Mouse (Mus musculus) CD4-positive naive resting alpha-beta T cell, adult 57 days (primary cell): ENCODE data around the gene Cenpk. TPM values are rescaled to one million over a fixed set of nuclear protein-coding genes. Genes with fewer than 3 reads are reported as not detected.

Experiments used
- total RNA-seq: library from RNA; stranded (reverse); gene quantifications from one replicate; pipeline ENCODE4 v1.2.4, GENCODE M21; 2023

Cenpk gene
- 1.7 TPM for total RNA-seq

DNA sequence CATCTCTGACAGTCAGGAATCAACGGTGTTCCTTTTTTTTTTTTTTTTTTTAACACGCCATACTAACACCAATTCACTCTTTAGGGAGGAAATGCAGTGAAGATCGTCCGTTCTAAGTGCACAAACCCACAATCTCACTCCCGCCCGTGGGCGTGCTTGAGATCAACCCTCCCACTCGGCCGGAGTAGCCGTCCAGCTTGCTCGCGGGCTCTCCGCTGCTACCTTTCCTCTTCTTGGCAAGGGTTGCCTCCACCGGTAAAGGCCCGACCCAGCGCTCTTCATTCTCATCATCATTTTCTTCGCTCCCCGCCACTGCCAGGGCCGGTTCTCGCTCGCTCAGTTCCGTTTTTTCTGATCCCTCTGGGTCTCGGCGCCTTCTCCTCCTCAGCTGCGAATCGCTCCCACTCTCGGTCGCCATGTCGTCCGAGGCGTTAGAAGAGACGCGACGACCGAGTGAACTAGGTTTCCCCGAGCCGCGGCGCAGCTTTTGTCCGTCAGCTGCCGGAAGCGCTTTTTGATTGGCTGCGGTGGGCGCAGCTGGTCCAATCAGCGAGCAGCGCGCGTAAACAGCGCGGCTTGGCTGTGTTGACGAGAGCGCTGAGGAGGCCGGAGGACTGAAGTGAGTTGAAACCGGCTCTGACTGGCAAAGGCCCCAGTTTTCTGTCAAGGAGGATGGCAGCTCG is at the start of gene Cenpk, which contains the start of gene Ppwd1:
TSS of gene Cenpk (plus strand) at position 228 of the 683 bp plus-strand sequence.
TSS of gene Ppwd1 (minus strand) at position 460 of the 683 bp plus-strand sequence.

DNA sequence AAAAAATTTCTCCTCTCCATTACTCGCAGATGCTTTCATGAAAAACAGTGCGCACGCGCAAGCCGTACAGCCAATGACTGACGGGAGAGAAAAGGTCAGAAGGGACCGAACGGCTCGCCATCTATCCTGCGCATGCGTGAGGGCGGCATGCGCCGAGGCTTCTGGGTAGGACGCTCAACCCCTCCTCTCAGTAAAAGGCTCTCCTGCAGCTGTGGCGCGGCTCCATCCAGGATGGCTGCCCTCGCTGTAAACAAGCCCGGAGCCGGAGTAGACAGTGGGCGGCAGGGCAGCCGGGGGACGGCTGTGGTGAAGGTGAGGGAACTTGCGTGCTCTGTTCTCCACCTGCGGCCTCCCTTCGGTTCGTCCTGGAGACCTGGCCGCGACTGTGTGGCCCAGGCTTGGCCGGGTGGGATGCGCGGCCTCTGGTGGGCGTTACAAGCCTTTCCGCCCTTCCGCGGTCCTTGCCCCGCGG is 49.7 kb upstream of the Cenpk start, which contains the start of gene Trim23:
TSS of gene Trim23 (plus strand) at position 148 of the 472 bp plus-strand sequence.

DNA sequence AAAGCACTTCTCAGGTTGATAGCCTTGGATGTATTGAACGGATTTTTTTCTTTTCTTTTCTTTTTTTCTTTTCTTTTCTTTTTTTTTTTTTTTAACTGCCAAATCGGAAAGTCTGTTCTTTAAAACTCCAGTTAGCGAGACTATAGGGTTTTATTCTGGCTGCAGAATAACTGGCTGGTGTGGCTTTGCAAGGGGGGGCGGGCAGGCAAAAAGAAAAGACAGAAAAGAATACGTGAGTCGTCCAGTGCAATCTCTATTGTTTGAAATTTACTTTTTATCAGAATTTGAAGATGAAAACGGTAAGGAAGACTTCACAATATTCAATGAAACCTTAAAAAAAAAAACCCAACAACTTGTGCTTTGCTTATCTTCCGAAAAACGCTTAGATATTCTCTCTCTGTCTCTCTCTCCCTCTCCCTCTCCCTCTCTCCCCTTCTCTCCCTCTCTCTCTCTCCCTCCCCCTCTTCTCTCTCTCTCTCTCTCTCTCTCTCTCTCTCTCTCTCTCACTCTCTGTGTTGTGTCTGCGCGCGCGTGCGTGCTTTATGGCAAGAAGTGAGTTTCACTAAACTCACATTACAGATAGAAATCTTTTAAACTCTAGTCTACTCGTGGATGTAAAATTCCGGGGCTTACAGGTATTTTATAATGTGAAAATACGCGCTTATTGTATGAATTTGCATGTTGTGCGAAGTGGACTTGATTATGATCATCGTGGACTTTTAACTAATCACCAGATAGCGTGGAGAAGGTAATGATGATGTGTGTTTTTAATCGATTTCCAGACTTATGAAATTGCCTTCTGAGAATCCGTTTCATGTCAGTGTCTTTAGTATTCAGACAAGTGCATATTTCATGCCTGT is 59.2 kb downstream of the Cenpk start, which contains the start of gene Adamts6:
TSS of gene Adamts6 (plus strand) at position 470 of the 860 bp plus-strand sequence.

Other genes with a start within 250 kb of the Cenpk start
- 16.0 TPM for gene Nln, start 119.0 kb upstream of the Cenpk start, total RNA-seq
- 0.35 TPM for gene Sgtb, start 118.9 kb upstream of the Cenpk start, total RNA-seq
- gene Trappc13, start 50.1 kb upstream of the Cenpk start, total RNA-seq = 30.2 TPM
- 14.8 TPM for gene Trim23, start 49.8 kb upstream of the Cenpk start, total RNA-seq
- gene Ppwd1, start 232 bp downstream of the Cenpk start, total RNA-seq = 25.6 TPM
- 21.4 TPM for gene Adamts6, start 59.2 kb downstream of the Cenpk start, total RNA-seq